Mouse (Mus musculus) cerebellum, postnatal 14 days (tissue): ENCODE results near the gene Sept4.

Source experiments
- DNase-seq, 2 experiments: peaks; one replicate each; pipeline ENCODE4 v3.0.0; 2021; ENCODE audit warnings: mixed read lengths in 2 of 2

The Sept4 gene

GRCm38 (mm10) chr11:87602234-87602633, 33.5 kb downstream of the Sept4 start:
- DNase-seq = no peak

DNA sequence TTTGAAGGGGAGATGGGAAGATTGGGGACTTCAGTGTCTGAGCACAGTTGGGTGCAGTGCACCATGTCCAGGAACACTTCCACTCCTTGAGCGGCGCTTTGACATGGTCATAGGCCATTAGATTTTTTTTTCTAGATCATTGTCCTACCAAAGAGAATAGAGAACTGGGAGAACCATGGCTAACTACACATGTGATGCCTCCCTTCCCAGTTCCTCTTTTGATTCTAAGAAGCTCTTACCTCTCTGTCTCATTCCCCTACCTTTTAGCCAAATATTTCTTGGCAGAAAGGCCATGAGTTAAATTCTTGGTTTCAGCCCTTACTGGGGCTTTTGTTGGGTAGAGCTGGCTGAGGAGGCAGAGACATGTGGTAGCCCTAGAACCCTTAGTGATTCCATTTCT, 34.9 kb downstream of the Sept4 start:
- no peak for DNase-seq

- peak in 1 of 2 experiments; percentile 50 for DNase-seq
These were observed 40.6 kb downstream of the Sept4 start for GRCm38 (mm10) chr11:87609264-87609663.

- peak; percentile 48 to 59 for DNase-seq
These were observed 42.8 kb downstream of the Sept4 start for GRCm38 (mm10) chr11:87611547-87611946.

GRCm38 (mm10) chr11:87613972-87614371, 45.3 kb downstream of the Sept4 start:
- DNase-seq = no peak

DNA sequence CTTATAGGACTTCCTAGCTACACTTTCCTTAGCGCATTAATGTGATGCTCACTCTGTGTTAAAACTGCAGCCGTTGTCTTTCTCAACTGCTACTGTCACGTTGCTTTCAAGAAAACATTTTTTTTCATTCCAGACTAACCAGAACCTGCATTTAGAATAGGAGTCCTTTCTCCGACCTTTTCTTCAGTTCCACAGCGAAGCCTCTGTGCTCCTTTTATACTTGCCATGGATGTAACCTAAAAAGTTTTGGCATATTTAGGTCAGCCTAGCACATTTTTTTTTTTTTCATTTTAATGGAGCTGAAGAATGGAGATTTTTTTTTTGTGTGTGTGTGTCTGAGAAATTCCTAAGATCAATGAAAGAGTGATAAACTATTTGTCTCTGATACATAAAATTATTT, 46.8 kb downstream of the Sept4 start:
- no peak for DNase-seq

DNA sequence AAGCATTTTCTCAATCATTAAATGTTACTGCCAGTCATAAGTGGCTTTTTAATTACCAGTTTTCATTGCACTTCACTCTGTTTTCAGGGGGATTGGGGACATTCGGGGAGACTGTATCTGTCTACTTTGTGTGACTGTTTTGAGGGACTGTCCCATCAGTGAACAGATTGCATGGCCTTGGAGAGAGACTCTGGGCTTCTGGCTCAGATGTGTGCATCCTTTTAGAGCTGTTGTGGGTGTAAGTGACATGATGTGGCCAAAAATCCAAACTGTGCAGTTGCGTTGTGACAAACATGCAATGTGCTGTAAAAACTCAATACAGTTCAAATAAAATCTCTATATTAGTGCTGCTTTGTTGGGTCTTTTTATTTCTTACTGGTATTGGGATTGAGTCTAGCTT, 47.2 kb downstream of the Sept4 start:
- no peak for DNase-seq

- DNase-seq = no peak
These were observed 48.2 kb downstream of the Sept4 start, which contains the start of gene Hsf5 for GRCm38 (mm10) chr11:87616790-87617474. TSS of gene Hsf5 (plus strand) at chr11:87617164.

- no peak for DNase-seq
These were observed 48.9 kb downstream of the Sept4 start for GRCm38 (mm10) chr11:87617606-87618005.

- DNase-seq = no peak
These were observed 54.5 kb downstream of the Sept4 start for GRCm38 (mm10) chr11:87623160-87623559.

DNA sequence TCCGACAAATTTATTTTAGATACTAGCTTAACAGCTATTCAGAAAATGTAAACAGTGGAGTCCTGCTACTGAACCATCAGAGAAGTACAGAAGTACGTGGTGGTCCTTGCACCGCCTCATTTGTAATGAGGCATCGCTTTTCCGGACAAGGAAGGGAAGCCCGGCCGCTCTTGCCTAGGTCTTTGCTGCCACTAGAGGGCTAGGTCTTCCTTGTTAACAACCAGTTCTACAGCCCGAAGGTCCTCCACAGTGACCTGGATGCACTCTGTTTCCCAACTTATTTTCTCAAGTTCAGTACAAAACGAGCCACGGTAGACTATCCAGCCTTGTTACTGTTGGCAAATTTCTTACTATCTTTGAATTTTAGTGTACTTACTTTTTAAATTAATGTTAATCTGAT, 61.2 kb downstream of the Sept4 start:
- peak; percentile 58 to 68 for DNase-seq

DNA sequence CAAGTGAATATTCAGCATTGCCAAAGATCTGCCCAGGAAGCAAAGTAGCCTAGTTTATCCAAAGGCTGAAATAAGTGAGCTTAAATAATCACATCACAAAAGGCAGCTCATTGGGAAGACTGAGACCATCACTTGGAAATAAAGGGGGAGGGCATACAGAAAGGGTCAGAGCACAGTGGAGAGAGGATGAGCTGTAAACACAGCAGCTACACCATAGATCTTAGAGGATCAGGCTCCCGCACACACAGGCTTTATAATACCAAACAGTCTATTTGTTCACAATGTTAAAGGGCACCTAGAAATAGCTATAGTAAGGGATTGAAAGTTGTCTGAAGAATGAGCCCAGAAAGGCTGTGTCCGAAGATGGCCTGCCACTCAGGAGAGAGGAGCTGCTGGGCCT, 70.1 kb downstream of the Sept4 start:
- DNase-seq = no peak

DNA sequence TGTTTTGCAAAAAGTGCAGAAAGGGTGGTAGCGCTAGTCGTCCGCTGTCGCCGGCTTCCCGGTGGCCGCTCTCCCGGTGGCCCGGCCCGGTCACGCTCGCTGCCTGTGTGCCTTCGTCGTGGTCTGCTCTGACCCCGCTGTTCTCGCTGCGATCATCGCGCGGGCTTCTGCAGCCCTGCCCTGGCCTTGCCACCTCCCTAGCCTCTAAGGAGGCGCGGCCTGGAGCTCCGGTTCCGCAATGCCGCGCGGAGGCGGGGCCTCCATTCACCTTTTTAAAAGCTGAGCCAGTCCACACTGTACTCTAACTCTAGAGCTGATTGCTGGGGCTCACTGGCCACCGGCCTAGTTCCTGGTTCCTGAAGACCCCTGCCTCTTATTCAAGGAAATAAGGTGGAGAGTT, 70.5 kb downstream of the Sept4 start:
- peak; percentile 58 to 59 for DNase-seq
